Comparison of ENCODE assay signal across 31 mouse cellular contexts in genomic region chr7:81999372-81999771, GRCm38 (mm10). TPM values are rescaled to one million over a fixed set of nuclear protein-coding genes. Genes with fewer than 3 reads are reported as not detected.
DNase-seq lines count a peak whose midpoint lies in the region; TF ChIP-seq lines count a peak whose summit lies in the region.
"Had no signal": no experiment of that assay in that cellular context is flagged by ENCODE, and none has a peak within 500 bp of the region (broad histone marks: within the 10 kb centered on the region; RNA-seq: fewer than 3 reads in every experiment).

No protein-coding gene starts in this region.

- DNase-seq in 3T3-L1 (ENCODE audit: low read depth, low spot score): peak; percentile 83
- DNase-seq in Muller cell, postnatal 12 days (ENCODE audit: inconsistent ontology term): peak; percentile 42
- DNase-seq in forelimb bud, embryonic 11.5 days (ENCODE audit: low read depth, low spot score): peak; percentile 52
- DNase-seq in lung, postnatal 14 days: no peak
- DNase-seq in gastrocnemius, postnatal 10 days: no peak
- no peak for DNase-seq in kidney, postnatal 4 days
- DNase-seq: adrenal gland, adult 8-10 months; cerebellum, adult 2 months; cerebellum, postnatal 25 days; heart, adult 18-20 months; heart, postnatal 14 days; kidney, adult 11 months; kidney, postnatal 36 days; layer of hippocampus, adult 9-11 months; left cerebral cortex, postnatal 4 days; liver, embryonic 13.5 days; lung, embryonic 14.5 days; lung, postnatal 36 days; right cerebral cortex, postnatal 14 days; spleen, adult 18-20 months had no signal

- no peak overlapping the region for H3ac ChIP-seq in myocyte (ENCODE audit: control insufficient read depth, insufficient read length)

- no peak for TF ChIP-seq POLR2A in myocyte (IDR thresholded peaks at IDR 0.05; ENCODE audit: insufficient read length, low read depth)

- no peak overlapping the region for H3K4me3 ChIP-seq in myocyte
- H3K4me3 ChIP-seq: forebrain, embryonic 12.5 days; gastrocnemius, adult 2 months; heart, embryonic 13.5 days; kidney, embryonic 15.5 days; liver, embryonic 13.5 days; megakaryocyte, embryonic 14.5 days; midbrain, embryonic 13.5 days; neural tube, embryonic 12.5 days had no signal

- peak overlapping the region; percentile 42 for H3K4me2 ChIP-seq in myocyte (ENCODE audit: low read depth)
- H3K4me2 ChIP-seq: forebrain, embryonic 12.5 days; heart, embryonic 13.5 days; kidney, embryonic 15.5 days; liver, embryonic 13.5 days; lung, embryonic 14.5 days; midbrain, embryonic 13.5 days; neural tube, embryonic 12.5 days had no signal

- no peaks in the 10 kb centered on the region for H3K36me3 ChIP-seq in myocyte (ENCODE audit: control insufficient read depth, insufficient read depth)
- H3K36me3 ChIP-seq: forebrain, embryonic 12.5 days; heart, embryonic 13.5 days; kidney, embryonic 15.5 days; liver, embryonic 13.5 days; midbrain, embryonic 13.5 days; neural tube, embryonic 12.5 days had no signal

- H3K27me3 ChIP-seq in myocyte (ENCODE audit: control insufficient read depth, insufficient read depth, insufficient read length): peaks cover 12% of the 10 kb centered on the region

- no peaks in the 10 kb centered on the region for H3K79me2 ChIP-seq in myocyte (ENCODE audit: control insufficient read depth, insufficient read depth)

TF ChIP-seq in myocyte, 11 proteins besides CTCF, POLR2A, EP300 and RAD21:
- no peak for TF ChIP-seq MYOG (IDR thresholded peaks at IDR 0.05; ENCODE audit: control insufficient read depth in 1 of 3, insufficient read depth in 1 of 3, insufficient read length in 2 of 3, low read depth in 2 of 3)
- TF ChIP-seq SRF (IDR thresholded peaks at IDR 0.05; ENCODE audit: control insufficient read depth, insufficient read length, low read depth): no peak
- no peak for TF ChIP-seq TCF12 (IDR thresholded peaks at IDR 0.05; ENCODE audit: insufficient read depth, poor library complexity, severe bottlenecking)
- no peak for TF ChIP-seq REST (IDR thresholded peaks at IDR 0.05; ENCODE audit: insufficient read depth, insufficient read length)
- TF ChIP-seq CEBPB (IDR thresholded peaks at IDR 0.05; ENCODE audit: insufficient read depth, poor library complexity, severe bottlenecking): peak; percentile 78
- TF ChIP-seq POLR2AphosphoS2 (IDR thresholded peaks at IDR 0.05; ENCODE audit: insufficient read length, low read depth): no peak
- no peak for TF ChIP-seq E2F4 (IDR thresholded peaks at IDR 0.05; ENCODE audit: insufficient read depth)
- TF ChIP-seq MAX (IDR thresholded peaks at IDR 0.05; ENCODE audit: low read depth): no peak
TF ChIP-seq in myocyte: peak in this region for 1.

RNA-seq across cellular contexts. Expression of gene Bnc1, which starts 7.3 kb away (rescaled TPM):
- 0.06 TPM for polyA plus RNA-seq in myocyte (2012; fragmentation: generic; extraction: Trizol)
- not detected for total RNA-seq in gastrocnemius, postnatal 10 days (2021)
- total RNA-seq: gastrocnemius, adult 2 months; left cerebral cortex, adult 8-10 months; left cerebral cortex, postnatal 4 days had no signal
- polyA plus RNA-seq: CD4-positive, CD25-positive, alpha-beta regulatory T cell, adult 4 months; cerebellum, adult 2 months; hindbrain, postnatal 0 days had no signal

Comparison
In these comparisons a context has a peak if more than half of its experiments do, and no peak if none do; other contexts are left out.
1. DNase-seq: peak in 3T3-L1 (single experiment), Muller cell, postnatal 12 days (single experiment) and forelimb bud, embryonic 11.5 days (single experiment); none in lung, postnatal 14 days (single experiment), gastrocnemius, postnatal 10 days (single experiment) and kidney, postnatal 4 days (0 of 2).